Mouse (Mus musculus) right cerebral cortex, postnatal 25 days (tissue): ENCODE data around the gene Asxl1.
A peak's percentile ranks its signal among the peaks of the same experiment; 100 is the strongest.

Source experiments
- DNase-seq: peaks from one replicate; pipeline ENCODE4 v3.0.0; 2022

Gene Asxl1

GRCm38 (mm10) chr2:153445137-153446016, 99.7 kb downstream of the Asxl1 start:
- DNase-seq = peak; percentile 33

GRCm38 (mm10) chr2:153446017-153446408, 100.4 kb downstream of the Asxl1 start:
- peak; percentile 35 for DNase-seq

- no peak for DNase-seq
These were observed 100.8 kb downstream of the Asxl1 start for GRCm38 (mm10) chr2:153446476-153446875.

- DNase-seq = no peak
These were observed 102.1 kb downstream of the Asxl1 start for GRCm38 (mm10) chr2:153447719-153448118.

GRCm38 (mm10) chr2:153448519-153448918, 102.9 kb downstream of the Asxl1 start:
- no peak for DNase-seq
